Mouse (Mus musculus) liver, embryonic 11.5 days (tissue): Measurements from ENCODE around the gene Gm43517. TPM values are rescaled to one million over a fixed set of nuclear protein-coding genes. Genes with fewer than 3 reads are reported as not detected.

Experiments
- ATAC-seq: fragments of 200-750 bp; cut with Nextera tagmentation; replicated peaks from 2 replicates; pipeline ENCODE4 v1.8.0; 2017; ENCODE audit warnings: moderate number of reproducible peaks, mild to moderate bottlenecking, moderate TSS enrichment, moderate library complexity; ENCODE audit not compliant: low FRiP score
- DNase-seq: peaks from one replicate; pipeline ENCODE4 v3.0.0-alpha.2; 2017; ENCODE audit warnings: low spot score
- H3K27ac ChIP-seq: fragments of 300-500 bp; sonication (generic); 2 replicates; pipeline ENCODE4 v1.5.1; 2014; ENCODE audit warnings: mild to moderate bottlenecking, low read depth, low read length, control low read depth
- H3K27me3 ChIP-seq: fragments of 300-500 bp; sonication (generic); replicated peaks from 2 replicates; pipeline ENCODE4 v1.6.1; 2014; ENCODE audit warnings: low read length, mixed read lengths; ENCODE audit not compliant: control insufficient read depth, insufficient read depth
- H3K36me3 ChIP-seq: fragments of 300-500 bp; sonication (generic); 2 replicates; pipeline ENCODE4 v1.6.1; 2014; ENCODE audit warnings: mild to moderate bottlenecking, low read length, moderate library complexity, mixed read lengths; ENCODE audit not compliant: control insufficient read depth, insufficient read depth
- H3K4me1 ChIP-seq: fragments of 300-500 bp; sonication (generic); replicated peaks from 2 replicates; pipeline ENCODE4 v1.6.1; 2014; ENCODE audit warnings: low read length, mixed read lengths; ENCODE audit not compliant: control insufficient read depth, insufficient read depth
- H3K4me2 ChIP-seq: fragments of 300-500 bp; sonication (generic); 2 replicates; pipeline ENCODE4 v1.6.1; 2014; ENCODE audit warnings: mild to moderate bottlenecking, control low read depth, moderate library complexity
- H3K4me3 ChIP-seq: fragments of 300-500 bp; sonication (generic); 2 replicates; pipeline ENCODE4 v1.5.1; 2014; ENCODE audit warnings: low read depth, low read length, control low read depth
- H3K9ac ChIP-seq: fragments of 300-500 bp; sonication (generic); 2 replicates; pipeline ENCODE4 v1.6.1; 2014; ENCODE audit warnings: low read depth, low read length, control low read depth
- H3K9me3 ChIP-seq: fragments of 300-500 bp; sonication (generic); 2 replicates; pipeline ENCODE4 v1.6.1; 2016; ENCODE audit warnings: low read length, inconsistent platforms, mixed read lengths; ENCODE audit not compliant: control insufficient read depth
- WGBS: fragments of 180-500 bp; shearing (Covaris S2); extraction: QIAGEN DNeasy Blood & Tissue Kit; methylation state at CpG from one replicate; pipeline ENCODE4 v1.1.7; 2014; 5-methylcytosine and 5-hydroxymethylcytosine counted together
- polyA plus RNA-seq: library from polyadenylated mRNA; unstranded; fragments of >200 nt; fragmentation: Nextera tagmentation; extraction: Ambion mirVana; gene quantifications from 2 replicates; pipeline ENCODE4 v1.2.1, GENCODE M21; 2014

Gm43517 gene
- polyA plus RNA-seq, 1 experiment from 2014 or later: not detected

DNA sequence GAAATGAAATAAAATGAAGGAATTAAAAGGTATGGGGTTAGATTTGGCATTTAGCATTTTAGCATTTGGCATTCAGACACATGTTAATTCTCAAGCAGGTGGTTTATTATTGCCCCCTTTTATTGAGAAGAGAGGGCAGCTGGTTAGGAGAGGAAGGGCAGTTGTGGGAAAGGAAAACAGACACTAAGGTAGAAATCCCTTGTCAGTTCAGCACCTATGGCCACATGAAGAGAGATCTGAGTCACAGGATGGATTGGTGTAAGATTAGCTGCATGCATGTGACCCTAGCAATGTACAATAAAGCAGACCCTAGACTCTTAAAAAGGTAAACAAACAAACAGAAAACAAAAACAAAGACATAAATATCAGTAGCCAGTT, 13.2 kb downstream of the Gm43517 start:
- ATAC-seq: no peak
- H3K36me3 ChIP-seq: no peaks in the 10 kb centered on the region
- H3K4me2 ChIP-seq: no peak overlapping the region
- no peak overlapping the region for H3K27ac ChIP-seq
- no peak overlapping the region for H3K4me3 ChIP-seq
- no peaks in the 10 kb centered on the region for H3K4me1 ChIP-seq
- no peak for DNase-seq
- H3K9me3 ChIP-seq: no peaks in the 10 kb centered on the region
- no peak overlapping the region for H3K9ac ChIP-seq
- H3K27me3 ChIP-seq: peaks cover 71% of the 10 kb centered on the region

DNA sequence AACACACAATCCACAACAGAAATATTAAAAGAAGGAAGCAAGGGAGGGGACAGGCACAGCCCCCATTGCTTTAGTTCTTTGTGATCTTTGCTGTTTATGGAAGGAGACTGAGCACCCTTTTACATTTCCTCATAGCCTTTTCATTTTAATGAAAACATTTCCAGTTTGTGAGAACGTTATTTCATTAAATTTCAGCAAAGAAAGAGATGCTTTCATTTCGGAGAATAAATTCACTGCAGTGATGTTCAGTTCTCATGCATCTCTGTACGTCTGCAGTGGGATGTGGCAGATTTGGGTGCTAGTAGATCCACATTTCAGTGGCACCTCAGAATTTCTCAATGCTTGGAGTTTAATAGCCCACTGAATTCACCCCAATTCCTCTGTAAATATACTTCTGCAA, 13.7 kb downstream of the Gm43517 start:
- Histone ChIP-seq H3K9me3 (no peaks in the 10 kb centered on the region), H3K4me3 (no peak overlapping the region), H3K4me1 (no peaks in the 10 kb centered on the region), H3K9ac (no peak overlapping the region), H3K4me2 (no peak overlapping the region), H3K27me3 (peaks cover 73% of the 10 kb centered on the region), H3K36me3 (no peaks in the 10 kb centered on the region), H3K27ac (no peak overlapping the region)
- DNase-seq (no peak), ATAC-seq (no peak)
- WGBS: 19% methylated on average over 3 of the region's 3 CpGs

DNA sequence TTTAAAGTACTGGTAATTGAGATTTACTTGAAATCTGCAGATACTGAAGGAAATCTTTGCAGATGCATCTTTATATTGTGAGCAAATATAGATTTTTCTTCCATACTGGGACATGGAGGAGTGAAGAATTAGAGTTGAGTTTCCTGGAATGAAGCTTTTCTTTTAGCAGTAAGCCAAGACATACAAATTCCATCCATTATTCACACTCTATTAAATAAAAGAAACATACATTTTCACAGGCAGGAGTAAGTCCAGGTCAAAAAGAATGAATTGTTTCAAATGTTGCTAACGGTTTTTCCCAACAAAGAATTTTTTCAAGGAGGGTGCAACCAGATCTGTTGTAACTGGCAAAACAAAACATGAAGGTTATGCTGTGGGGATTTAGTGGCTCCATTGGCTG, 14.6 kb downstream of the Gm43517 start:
- Histone ChIP-seq H3K27me3 (peaks cover 66% of the 10 kb centered on the region), H3K4me2 (no peak overlapping the region), H3K27ac (no peak overlapping the region), H3K9ac (no peak overlapping the region), H3K36me3 (no peaks in the 10 kb centered on the region), H3K4me3 (no peak overlapping the region), H3K4me1 (no peaks in the 10 kb centered on the region), H3K9me3 (no peaks in the 10 kb centered on the region)
- DNase-seq (no peak), ATAC-seq (no peak)
- 2% methylated on average over 1 of the region's 1 CpGs for WGBS

DNA sequence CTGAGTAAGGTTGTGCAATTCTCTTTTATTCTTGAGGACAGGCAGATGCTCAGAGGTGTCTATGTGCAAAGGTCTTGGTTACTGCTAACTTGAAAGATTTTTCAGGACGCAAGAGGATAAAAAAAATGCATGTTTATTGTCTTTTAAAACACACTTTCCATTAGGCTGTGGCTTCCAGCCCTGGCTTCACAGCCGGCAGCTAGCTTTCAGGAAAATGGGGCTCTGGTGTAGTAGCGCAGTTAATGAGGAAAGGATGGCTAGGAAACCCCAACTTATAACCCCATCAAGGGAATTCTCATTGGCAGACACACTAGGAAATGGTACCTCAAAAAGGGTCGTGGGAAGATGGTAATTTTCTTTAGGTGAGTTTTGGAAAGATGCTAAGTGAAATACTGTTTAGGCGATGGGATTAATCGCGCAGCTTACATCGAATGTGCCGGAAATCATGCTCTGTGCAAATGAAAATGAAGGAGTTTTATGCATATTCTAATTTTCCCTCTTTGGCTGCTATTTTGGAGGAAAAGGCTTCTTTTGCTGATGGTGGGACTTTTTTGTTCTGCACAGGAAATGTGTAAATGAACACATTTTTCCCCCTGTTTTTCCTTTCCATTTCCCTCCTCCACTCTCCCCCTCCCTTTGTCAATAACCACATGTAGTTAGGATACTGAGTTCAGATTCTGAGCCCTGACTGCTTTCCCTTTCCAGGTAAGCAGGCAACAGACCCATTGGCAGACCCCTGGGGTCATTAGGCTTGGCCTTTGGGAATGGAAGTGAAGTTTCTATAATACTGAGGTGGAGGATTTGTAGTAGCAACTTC, 15.3 kb downstream of the Gm43517 start:
- Histone ChIP-seq H3K9ac (no peak overlapping the region), H3K4me2 (no peak overlapping the region), H3K27ac (no peak overlapping the region), H3K27me3 (peaks cover 60% of the 10 kb centered on the region), H3K4me1 (no peaks in the 10 kb centered on the region), H3K36me3 (no peaks in the 10 kb centered on the region), H3K4me3 (no peak overlapping the region), H3K9me3 (no peaks in the 10 kb centered on the region)
- 5% methylated on average over 9 of the region's 9 CpGs for WGBS
- no peak for ATAC-seq
- DNase-seq: no peak

DNA sequence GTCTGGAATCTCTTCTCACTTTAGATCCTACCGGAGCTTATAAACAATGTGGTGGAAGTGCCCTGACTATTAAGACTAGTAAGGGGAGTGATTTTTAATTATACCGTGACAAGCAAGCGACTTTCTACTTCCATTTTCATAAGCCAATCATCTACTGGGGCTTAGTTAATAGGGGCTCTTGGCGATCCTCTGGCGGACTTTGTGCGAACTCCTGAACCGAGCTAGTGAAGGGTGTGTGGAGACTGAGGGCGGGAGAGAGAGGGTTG, 15.8 kb downstream of the Gm43517 start:
- DNase-seq: no peak
- ATAC-seq: no peak
- WGBS: under 1% methylated on average over 8 of the region's 8 CpGs
- H3K27ac ChIP-seq: no peak overlapping the region
- H3K36me3 ChIP-seq: no peaks in the 10 kb centered on the region
- no peaks in the 10 kb centered on the region for H3K9me3 ChIP-seq
- H3K27me3 ChIP-seq: peaks cover 57% of the 10 kb centered on the region
- peak overlapping the region; percentile 60 for H3K4me2 ChIP-seq
- H3K9ac ChIP-seq: no peak overlapping the region
- H3K4me1 ChIP-seq: no peaks in the 10 kb centered on the region
- H3K4me3 ChIP-seq: peak overlapping the region; percentile 38; the same call in 1 of the 2 replicates

DNA sequence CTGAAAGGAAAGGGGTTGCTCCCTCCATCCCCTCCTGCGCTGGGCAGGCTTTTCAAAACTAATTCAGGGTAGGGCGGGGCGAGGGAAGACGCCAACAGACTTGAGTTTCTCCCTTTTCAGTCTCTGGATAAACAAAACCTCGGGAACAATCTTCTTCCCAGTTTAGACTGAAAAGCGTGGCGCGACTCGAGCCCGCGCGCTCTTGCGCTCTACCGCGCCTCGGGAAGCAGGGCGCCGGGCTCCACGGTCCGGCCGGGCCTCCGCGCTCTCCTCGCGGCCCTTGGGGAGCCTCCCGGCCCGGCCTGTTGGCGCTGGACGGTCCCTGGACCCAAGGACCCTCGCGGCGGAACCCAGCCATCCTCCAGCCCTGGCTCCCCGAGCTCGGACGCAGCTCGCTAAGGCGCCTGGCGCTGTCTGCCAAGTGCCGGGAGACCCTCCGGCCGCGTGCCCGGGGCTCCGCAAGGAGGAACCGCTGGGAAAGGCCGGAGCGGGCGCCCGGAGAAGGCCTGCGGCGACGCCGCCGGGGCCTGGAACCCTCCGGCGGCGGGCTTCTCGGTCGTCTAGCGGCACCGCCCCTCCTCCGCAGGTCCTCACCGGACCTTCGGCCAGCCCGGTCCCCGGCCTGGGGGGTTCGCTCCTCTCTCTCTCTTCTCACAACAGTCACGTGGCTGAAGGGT, 16.3 kb downstream of the Gm43517 start:
- Histone ChIP-seq H3K27me3 (peaks cover 54% of the 10 kb centered on the region), H3K9me3 (no peaks in the 10 kb centered on the region), H3K27ac (no peak overlapping the region), H3K9ac (no peak overlapping the region), H3K4me2 (peak overlapping the region; percentile 60), H3K36me3 (no peaks in the 10 kb centered on the region), H3K4me3 (peak overlapping the region; percentile 38), H3K4me1 (no peaks in the 10 kb centered on the region)
- ATAC-seq: peak; percentile 36; the same call in 1 of the 2 replicates
- DNase-seq: peak; percentile 39
- 2% methylated on average over 56 of the region's 68 CpGs for WGBS

DNA sequence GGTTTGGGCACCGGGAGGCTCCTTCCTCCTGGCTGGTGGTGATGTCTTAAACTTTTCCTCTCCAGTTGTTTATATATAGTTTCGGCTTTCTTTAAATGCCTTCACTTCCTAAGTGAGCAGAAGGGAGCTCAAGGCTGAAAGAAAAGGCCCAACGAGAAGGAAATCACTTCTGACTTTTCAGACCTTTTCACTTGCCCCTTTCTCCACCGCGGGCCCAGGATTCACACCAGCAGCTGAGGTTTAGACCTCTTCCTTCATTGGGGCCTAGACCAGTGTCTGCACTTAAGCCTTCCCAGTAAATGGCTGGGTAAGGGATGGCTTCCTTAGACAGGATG, 16.8 kb downstream of the Gm43517 start:
- no peak for DNase-seq
- H3K27me3 ChIP-seq: peaks cover 52% of the 10 kb centered on the region
- H3K9me3 ChIP-seq: no peaks in the 10 kb centered on the region
- H3K4me3 ChIP-seq: peak overlapping the region; percentile 38
- H3K36me3 ChIP-seq: no peaks in the 10 kb centered on the region
- no peak for ATAC-seq
- WGBS: 3% methylated on average over 5 of the region's 5 CpGs
- peak overlapping the region; percentile 60 for H3K4me2 ChIP-seq
- no peak overlapping the region for H3K27ac ChIP-seq
- H3K9ac ChIP-seq: no peak overlapping the region
- H3K4me1 ChIP-seq: no peaks in the 10 kb centered on the region

DNA sequence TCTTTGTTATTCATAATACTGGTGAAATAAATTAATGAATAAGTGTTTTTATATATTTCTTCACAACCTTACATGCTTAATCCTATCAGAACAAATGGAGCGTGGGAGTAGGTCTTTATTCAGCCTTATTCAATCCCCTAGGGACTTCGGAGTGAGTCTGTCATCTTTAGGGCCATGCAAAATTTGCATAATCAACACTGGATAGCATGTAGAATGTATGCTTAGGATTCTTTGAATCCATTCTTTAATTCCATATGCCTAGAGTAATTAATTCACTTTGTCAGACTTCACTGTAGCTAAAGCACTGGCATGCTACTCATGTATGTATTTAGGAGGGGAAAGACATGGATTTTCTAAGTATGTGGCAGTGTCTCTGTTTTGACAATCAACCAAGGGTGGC, 24.9 kb downstream of the Gm43517 start:
- H3K27me3 ChIP-seq: no peaks in the 10 kb centered on the region

DNA sequence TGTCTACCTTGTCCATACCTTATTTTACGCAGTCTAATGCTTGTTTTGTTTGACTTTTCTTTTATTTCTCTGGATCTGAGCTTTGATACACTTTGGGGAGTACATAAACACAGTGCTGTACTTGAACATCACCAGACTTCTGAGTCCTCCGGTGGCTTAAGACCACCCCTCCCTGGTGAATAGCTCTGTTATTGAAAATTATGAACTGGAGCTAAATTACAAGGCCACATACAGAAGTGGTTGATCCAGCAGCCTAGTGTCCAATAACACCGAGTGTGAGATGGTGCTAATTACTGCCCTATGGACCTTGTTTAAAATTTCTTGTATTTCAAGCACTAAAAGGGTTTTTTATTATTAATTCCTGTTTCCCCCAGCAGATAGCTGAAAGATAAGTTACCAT, 33.0 kb downstream of the Gm43517 start:
- no peak for DNase-seq
- WGBS: 81% methylated on average over 3 of the region's 3 CpGs
- H3K27me3 ChIP-seq: no peaks in the 10 kb centered on the region
- no peaks in the 10 kb centered on the region for H3K4me1 ChIP-seq
- no peak overlapping the region for H3K4me2 ChIP-seq
- H3K9ac ChIP-seq: no peak overlapping the region
- ATAC-seq: no peak
- H3K4me3 ChIP-seq: no peak overlapping the region
- no peaks in the 10 kb centered on the region for H3K36me3 ChIP-seq
- no peak overlapping the region for H3K27ac ChIP-seq
- no peaks in the 10 kb centered on the region for H3K9me3 ChIP-seq

More for the DNA sequence above, 24.9 kb downstream of the Gm43517 start:
- H3K4me1 ChIP-seq: no peaks in the 10 kb centered on the region
- no peak overlapping the region for H3K27ac ChIP-seq
- no peak overlapping the region for H3K4me3 ChIP-seq
- no peak overlapping the region for H3K4me2 ChIP-seq
- ATAC-seq (no peak), DNase-seq (no peak)
- H3K9me3 ChIP-seq: no peaks in the 10 kb centered on the region
- 84% methylated on average over 2 of the region's 2 CpGs for WGBS
- H3K36me3 ChIP-seq: no peaks in the 10 kb centered on the region
- no peak overlapping the region for H3K9ac ChIP-seq
